Mouse (Mus musculus) limb, embryonic 14.5 days (tissue): ENCODE results near the gene Arl13a. TPM values are rescaled to one million over a fixed set of nuclear protein-coding genes. Genes with fewer than 3 reads are reported as not detected.
A peak's percentile ranks its signal among the peaks of the same experiment; 100 is the strongest.

Source experiments
- ATAC-seq: fragments of 200-750 bp; cut with Nextera tagmentation; 2 replicates; pipeline ENCODE4 v1.8.0; 2017; ENCODE audit warnings: low read depth, moderate number of reproducible peaks, moderate TSS enrichment; ENCODE audit not compliant: low FRiP score
- DNase-seq: peaks from one replicate; pipeline ENCODE4 v3.0.0-alpha.2; 2015; ENCODE audit warnings: low spot score
- H3K27ac ChIP-seq: fragments of 300-500 bp; sonication (generic); replicated peaks from 2 replicates; pipeline ENCODE4 v1.5.1; 2014; ENCODE audit warnings: low read depth, mild to moderate bottlenecking, low read length, moderate library complexity, mixed read lengths
- H3K27me3 ChIP-seq: fragments of 300-500 bp; sonication (generic); 2 replicates; pipeline ENCODE4 v1.6.1; 2014; ENCODE audit warnings: low read length, mixed read lengths; ENCODE audit not compliant: control insufficient read depth, insufficient read depth
- H3K36me3 ChIP-seq: fragments of 300-500 bp; sonication (generic); 2 replicates; pipeline ENCODE4 v1.6.1; 2014; ENCODE audit warnings: mild to moderate bottlenecking, low read length, moderate library complexity, mixed read lengths; ENCODE audit not compliant: control insufficient read depth, insufficient read depth
- H3K4me1 ChIP-seq: fragments of 300-500 bp; sonication (generic); 2 replicates; pipeline ENCODE4 v1.6.1; 2014; ENCODE audit warnings: antibody characterized with exemption, low read length, mixed read lengths; ENCODE audit not compliant: control insufficient read depth, insufficient read depth
- H3K4me2 ChIP-seq: fragments of 300-500 bp; sonication (generic); replicated peaks from 2 replicates; pipeline ENCODE4 v1.6.1; 2014; ENCODE audit warnings: low read depth, mild to moderate bottlenecking, low read length, moderate library complexity; ENCODE audit not compliant: severe bottlenecking
- H3K4me3 ChIP-seq: fragments of 300-500 bp; sonication (generic); replicated peaks from 2 replicates; pipeline ENCODE4 v1.5.1; 2014; ENCODE audit warnings: low read length
- H3K9ac ChIP-seq: fragments of 300-500 bp; sonication (generic); 2 replicates; pipeline ENCODE4 v1.6.1; 2014; ENCODE audit warnings: mild to moderate bottlenecking, low read depth, low read length, moderate library complexity; ENCODE audit not compliant: severe bottlenecking
- H3K9me3 ChIP-seq: fragments of 300-500 bp; sonication (generic); 2 replicates; pipeline ENCODE4 v1.6.1; 2016; ENCODE audit warnings: low read length; ENCODE audit not compliant: control insufficient read depth
- POLR2A ChIP-seq: fragments of 200-500 bp; IDR thresholded peaks from 2 replicates; pipeline ENCODE4 v1.8.0; 2012; ENCODE audit warnings: inconsistent platforms, mild to moderate bottlenecking, moderate library complexity, borderline replicate concordance; ENCODE audit not compliant: insufficient read depth, insufficient read length; ENCODE audit errors: extremely low read depth
- WGBS: fragments of 180-500 bp; shearing (Covaris S2); extraction: QIAGEN DNeasy Blood & Tissue Kit; methylation state at CpG from one replicate; pipeline ENCODE4 v1.1.7; 2014; 5-methylcytosine and 5-hydroxymethylcytosine counted together
- polyA plus RNA-seq, 2 experiments: library from polyadenylated mRNA; depleted of rRNA in 1 of 2; stranded (reverse) in 1 of 2; unstranded in 1 of 2; fragments of >200 nt; fragmentation: Nextera tagmentation in 1 of 2; extraction: Ambion mirVana in 1 of 2; gene quantifications; 2 replicates each; pipeline versions ENCODE4 v1.2.1 to v1.2.3; 2012 to 2014

Arl13a gene
- polyA plus RNA-seq, 2 experiments, result not detected

DNA sequence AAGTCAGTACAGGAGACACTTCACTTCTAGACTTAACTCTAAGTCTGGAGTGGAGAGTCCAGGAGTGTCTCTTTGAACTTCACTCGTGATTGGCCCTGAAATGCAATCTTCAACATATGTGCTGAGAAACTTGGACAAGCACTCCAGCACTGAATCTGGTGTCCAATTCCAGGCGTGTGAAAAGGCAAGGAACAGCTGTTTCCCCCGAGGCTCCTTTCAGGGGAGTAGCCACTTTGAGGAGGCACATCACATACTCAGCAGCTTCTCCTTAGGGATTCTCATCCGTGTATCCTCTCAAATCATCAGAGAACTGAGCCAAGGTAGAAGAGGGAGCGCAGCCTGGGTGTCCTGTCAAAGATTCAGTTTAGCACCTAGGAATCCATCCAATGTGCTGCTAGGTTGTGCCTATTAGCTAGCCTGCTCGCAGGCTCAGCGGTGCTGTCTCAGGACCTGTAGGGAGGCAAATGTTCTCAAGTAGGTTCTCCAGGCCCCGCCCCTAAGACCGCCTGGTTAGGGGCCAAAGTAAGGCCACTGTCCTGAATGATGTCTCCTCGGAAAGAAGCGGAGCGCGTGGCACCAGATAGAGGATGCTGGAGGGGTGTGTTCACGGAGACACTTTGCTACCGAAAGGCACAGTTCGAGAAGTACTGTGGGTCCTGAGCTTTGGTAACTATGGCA, 25.1 kb upstream of the Arl13a start, which contains the start of gene Xkrx:
Gene Xkrx, minus strand, starts transcription at position 34 of the 678 bp plus-strand sequence.
- H3K4me3 ChIP-seq, result peak within 1 kb of the TSS; percentile 18
- WGBS, result 36% methylated on average over 16 of the region's 16 CpGs
- H3K4me1 ChIP-seq, result peaks cover 3% of the 10 kb centered on the region; the same call in 1 of the 2 replicates
- no peak for ATAC-seq
- no peaks in the 10 kb centered on the region for H3K36me3 ChIP-seq
- 0 out of 2 replicates have a peak, but pooled peaks cover 3% of the 10 kb centered on the region for H3K27me3 ChIP-seq
- peak within 1 kb of the TSS; percentile 45 for H3K4me2 ChIP-seq
- H3K27ac ChIP-seq, result no peak within 1 kb of the TSS
- no peaks in the 10 kb centered on the region for H3K9me3 ChIP-seq
- H3K9ac ChIP-seq, result no peak within 1 kb of the TSS
- no peak for TF ChIP-seq POLR2A
- no peak for DNase-seq

GRCm38 (mm10) chrX:134162826-134163225, 24.5 kb upstream of the Arl13a start:
- DNase-seq (no peak), ATAC-seq (no peak)
- H3K36me3 ChIP-seq, result no peaks in the 10 kb centered on the region
- peaks cover 3% of the 10 kb centered on the region; the same call in 1 of the 2 replicates for H3K4me1 ChIP-seq
- H3K4me3 ChIP-seq, result peak overlapping the region; percentile 18
- H3K27me3 ChIP-seq, result 0 out of 2 replicates have a peak, but pooled peaks cover 3% of the 10 kb centered on the region
- H3K27ac ChIP-seq, result no peak overlapping the region
- H3K4me2 ChIP-seq, result peak overlapping the region; percentile 45
- no peak for TF ChIP-seq POLR2A
- no peaks in the 10 kb centered on the region for H3K9me3 ChIP-seq
- no peak overlapping the region for H3K9ac ChIP-seq
- whole genome bisulfite sequencing, result 30% methylated on average over 11 of the region's 11 CpGs

DNA sequence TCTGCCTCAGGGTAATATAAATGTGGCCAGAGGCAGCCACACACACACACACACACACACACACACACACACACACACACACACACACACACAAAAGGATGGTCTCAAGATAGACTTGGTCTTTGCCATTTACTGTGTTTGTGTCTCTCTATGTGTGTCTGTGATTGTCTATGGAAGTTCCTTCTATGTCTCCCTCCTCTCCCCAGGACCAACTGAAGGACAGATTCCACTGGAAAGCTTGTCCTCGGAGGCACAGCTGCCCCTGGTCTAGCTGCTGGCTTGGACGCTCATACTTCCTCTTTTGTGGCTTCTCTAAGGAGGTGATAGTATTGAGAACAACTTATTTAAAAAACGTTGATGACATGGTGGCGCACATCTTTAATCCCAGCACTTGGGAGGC, 23.8 kb upstream of the Arl13a start:
- ATAC-seq (no peak), DNase-seq (no peak)
- Histone ChIP-seq H3K4me2 (no peak overlapping the region), H3K27ac (no peak overlapping the region), H3K9me3 (no peaks in the 10 kb centered on the region), H3K27me3 (0 out of 2 replicates have a peak, but pooled peaks cover 3% of the 10 kb centered on the region), H3K4me3 (no peak overlapping the region), H3K9ac (no peak overlapping the region), H3K36me3 (no peaks in the 10 kb centered on the region), H3K4me1 (peaks cover 3% of the 10 kb centered on the region; the same call in 1 of the 2 replicates)
- no peak for TF ChIP-seq POLR2A
- WGBS, result 65% methylated on average over 4 of the region's 4 CpGs

GRCm38 (mm10) chrX:134170584-134170983, 16.7 kb upstream of the Arl13a start:
- TF ChIP-seq POLR2A, result no peak
- ATAC-seq (no peak), DNase-seq (no peak)
- Histone ChIP-seq H3K36me3 (no peaks in the 10 kb centered on the region), H3K4me2 (no peak overlapping the region), H3K9me3 (no peaks in the 10 kb centered on the region), H3K4me1 (no peaks in the 10 kb centered on the region), H3K27me3 (no peaks in the 10 kb centered on the region), H3K27ac (no peak overlapping the region), H3K9ac (no peak overlapping the region), H3K4me3 (no peak overlapping the region)
- WGBS, result 97% methylated on average over 1 of the region's 1 CpGs

- DNase-seq, result no peak
- H3K4me1 ChIP-seq, result no peaks in the 10 kb centered on the region
- no peak overlapping the region for H3K9ac ChIP-seq
- no peak overlapping the region for H3K4me3 ChIP-seq
- no peaks in the 10 kb centered on the region for H3K9me3 ChIP-seq
- TF ChIP-seq POLR2A, result no peak
- 92% methylated on average over 1 of the region's 1 CpGs for WGBS
- no peaks in the 10 kb centered on the region for H3K27me3 ChIP-seq
- ATAC-seq, result no peak
- no peak overlapping the region for H3K27ac ChIP-seq
- H3K4me2 ChIP-seq, result no peak overlapping the region
- no peaks in the 10 kb centered on the region for H3K36me3 ChIP-seq
Measured at GRCm38 (mm10) chrX:134174699-134175098, 12.6 kb upstream of the Arl13a start.
